Mouse (Mus musculus): Measurements from ENCODE around the gene Inpp4a. TPM values are rescaled to one million over a fixed set of nuclear protein-coding genes. Genes with fewer than 3 reads are reported as not detected.

Gene Inpp4a
- polyA plus RNA-seq, 1 experiment: 74.6 TPM

DNA sequence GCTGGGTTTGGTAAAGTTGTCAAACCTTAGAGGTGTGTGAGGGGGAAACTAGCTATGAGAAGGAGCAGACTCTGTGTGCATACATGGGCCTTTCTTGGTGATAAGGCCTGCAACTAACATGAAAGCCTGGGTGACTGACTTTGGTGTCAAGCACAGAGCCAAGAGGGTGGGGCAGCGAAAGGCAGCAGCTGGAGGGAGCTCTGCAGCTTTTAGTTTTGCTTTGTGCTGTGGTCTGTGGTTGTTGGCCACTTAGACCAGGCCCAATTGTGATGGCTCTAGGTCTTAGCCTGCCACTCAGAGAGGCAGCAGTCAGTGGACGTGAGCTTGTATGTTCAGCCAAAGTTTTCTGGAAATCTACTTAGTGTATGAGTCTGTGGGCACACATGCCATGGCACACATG, 7.9 kb downstream of the Inpp4a start:
- Histone ChIP-seq H3K27ac (ENCODE audit: control insufficient read depth, insufficient read depth, low read depth, low read length) (no peak overlapping the region), H3K27me3 (ENCODE audit: control insufficient read depth, insufficient read depth, low read length) (no peaks in the 10 kb centered on the region)

DNA sequence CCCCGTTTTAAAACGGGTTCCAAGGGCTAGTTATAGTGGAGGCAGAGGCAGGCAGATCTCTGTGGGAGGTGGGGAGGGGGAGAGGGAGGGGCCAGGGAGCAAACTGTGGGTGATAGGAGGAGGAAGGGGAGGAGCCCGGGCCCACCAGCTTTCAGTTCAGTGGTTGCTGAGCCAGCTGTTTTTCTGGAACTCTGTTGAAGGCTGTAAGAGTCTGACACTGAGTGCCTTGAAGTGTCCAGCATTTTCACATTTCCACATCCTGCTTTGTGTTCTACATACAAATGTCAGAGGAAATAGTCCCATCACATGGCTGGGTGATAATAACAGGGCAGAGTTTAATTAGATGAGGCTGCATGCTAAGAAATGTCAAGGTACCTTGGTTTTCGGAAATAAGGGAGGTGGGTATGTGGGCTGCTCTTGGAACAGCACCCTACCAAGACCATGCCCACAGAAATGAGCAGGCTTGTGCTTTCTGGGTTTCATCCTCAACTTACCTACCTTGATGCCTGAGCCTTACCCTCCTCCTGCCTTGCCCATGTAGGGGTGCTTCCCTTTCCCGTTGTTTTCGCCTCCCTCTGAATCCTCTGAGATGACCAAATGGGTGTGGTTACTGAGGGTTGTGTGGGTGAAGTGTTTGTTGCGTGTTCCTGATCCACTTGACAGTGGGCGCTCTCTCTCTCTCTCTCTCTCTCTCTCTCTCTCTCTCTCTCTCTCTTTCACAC, 8.5 kb downstream of the Inpp4a start:
- no peak for TF ChIP-seq POLR2A (IDR thresholded peaks at IDR 0.05; ENCODE audit: control insufficient read depth, low read depth, low read length)
- no peak for TF ChIP-seq CTCF (IDR thresholded peaks at IDR 0.05; ENCODE audit: control insufficient read depth, insufficient read depth, insufficient replicate concordance, low read depth, low read length)
- no peaks in the 10 kb centered on the region for H3K27me3 ChIP-seq (ENCODE audit: control insufficient read depth, insufficient read depth, low read length)

More for the DNA sequence above, 7.9 kb downstream of the Inpp4a start:
- TF ChIP-seq POLR2A (IDR thresholded peaks at IDR 0.05; ENCODE audit: control insufficient read depth, low read depth, low read length) (no peak), CTCF (IDR thresholded peaks at IDR 0.05; ENCODE audit: control insufficient read depth, insufficient read depth, insufficient replicate concordance, low read depth, low read length) (no peak)
- no peaks in the 10 kb centered on the region for H3K36me3 ChIP-seq (ENCODE audit: control insufficient read depth, insufficient read depth, low read length)
- H3K4me1 ChIP-seq (ENCODE audit: control insufficient read depth, insufficient read depth, low read length): peaks cover 2% of the 10 kb centered on the region; the same call in 1 of the 2 replicates
- H3K4me3 ChIP-seq (ENCODE audit: control insufficient read depth, low read depth, low read length): no peak overlapping the region

DNA sequence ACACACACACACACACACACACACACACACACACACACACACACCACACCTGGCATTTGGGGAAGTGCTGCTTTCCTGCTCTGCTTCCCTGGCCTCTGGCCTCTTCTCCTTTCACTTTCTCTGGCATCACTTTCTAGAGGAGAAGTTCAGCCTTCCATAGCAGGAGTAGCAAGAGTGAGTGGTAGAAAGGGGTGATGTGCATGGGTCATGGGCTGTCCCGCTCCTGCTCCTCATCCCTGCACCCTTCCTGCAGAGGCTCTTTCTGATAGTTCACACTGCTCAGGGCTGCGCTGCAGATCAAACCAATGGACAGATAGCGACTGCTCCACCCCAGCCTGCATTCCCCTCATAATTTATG, 9.1 kb downstream of the Inpp4a start:
- Histone ChIP-seq H3K27me3 (ENCODE audit: control insufficient read depth, insufficient read depth, low read length) (no peaks in the 10 kb centered on the region), H3K4me3 (ENCODE audit: control insufficient read depth, low read depth, low read length) (no peak overlapping the region), H3K27ac (ENCODE audit: control insufficient read depth, insufficient read depth, low read depth, low read length) (no peak overlapping the region), H3K4me1 (ENCODE audit: control insufficient read depth, insufficient read depth, low read length) (no peaks in the 10 kb centered on the region), H3K36me3 (ENCODE audit: control insufficient read depth, insufficient read depth, low read length) (no peaks in the 10 kb centered on the region)
- TF ChIP-seq POLR2A (IDR thresholded peaks at IDR 0.05; ENCODE audit: control insufficient read depth, low read depth, low read length) (no peak), CTCF (IDR thresholded peaks at IDR 0.05; ENCODE audit: control insufficient read depth, insufficient read depth, insufficient replicate concordance, low read depth, low read length) (no peak)

More for the DNA sequence above, 8.5 kb downstream of the Inpp4a start:
- Histone ChIP-seq H3K36me3 (ENCODE audit: control insufficient read depth, insufficient read depth, low read length) (no peaks in the 10 kb centered on the region), H3K4me3 (ENCODE audit: control insufficient read depth, low read depth, low read length) (no peak overlapping the region), H3K4me1 (ENCODE audit: control insufficient read depth, insufficient read depth, low read length) (no peaks in the 10 kb centered on the region), H3K27ac (ENCODE audit: control insufficient read depth, insufficient read depth, low read depth, low read length) (no peak overlapping the region)

DNA sequence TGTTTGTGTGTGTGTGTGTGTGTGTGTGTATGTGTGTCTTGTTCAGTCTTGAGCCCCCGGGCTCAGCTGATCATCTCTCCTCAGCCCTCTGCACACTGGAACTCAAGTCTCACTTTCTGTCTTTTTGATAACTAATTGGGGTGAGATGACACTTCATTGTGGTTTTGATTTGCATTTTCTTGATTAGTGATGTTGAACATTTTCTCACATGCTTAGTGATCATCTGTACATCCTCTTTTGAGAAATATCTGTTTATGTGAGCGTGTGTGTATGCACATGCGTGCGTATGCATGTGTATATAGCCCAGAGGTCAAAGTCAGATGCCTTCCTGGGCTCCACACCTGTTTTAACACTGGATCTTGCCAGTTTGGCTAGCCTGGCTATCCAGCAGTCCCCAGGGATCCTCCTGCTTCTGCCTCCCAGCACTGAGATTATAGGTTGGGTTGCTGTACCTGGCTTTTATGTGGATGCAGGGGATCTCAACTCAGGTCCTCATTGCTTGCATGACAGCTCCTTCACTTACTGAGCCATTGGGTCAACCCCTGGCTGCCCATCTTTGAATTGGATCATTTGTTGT, 10.4 kb downstream of the Inpp4a start:
- H3K27ac ChIP-seq (ENCODE audit: control insufficient read depth, insufficient read depth, low read depth, low read length): no peak overlapping the region
- no peaks in the 10 kb centered on the region for H3K27me3 ChIP-seq (ENCODE audit: control insufficient read depth, insufficient read depth, low read length)
- H3K36me3 ChIP-seq (ENCODE audit: control insufficient read depth, insufficient read depth, low read length): no peaks in the 10 kb centered on the region
- H3K4me3 ChIP-seq (ENCODE audit: control insufficient read depth, low read depth, low read length): no peak overlapping the region
- TF ChIP-seq POLR2A (IDR thresholded peaks at IDR 0.05; ENCODE audit: control insufficient read depth, low read depth, low read length) (no peak), CTCF (IDR thresholded peaks at IDR 0.05; ENCODE audit: control insufficient read depth, insufficient read depth, insufficient replicate concordance, low read depth, low read length) (no peak)
- H3K4me1 ChIP-seq (ENCODE audit: control insufficient read depth, insufficient read depth, low read length): no peaks in the 10 kb centered on the region

DNA sequence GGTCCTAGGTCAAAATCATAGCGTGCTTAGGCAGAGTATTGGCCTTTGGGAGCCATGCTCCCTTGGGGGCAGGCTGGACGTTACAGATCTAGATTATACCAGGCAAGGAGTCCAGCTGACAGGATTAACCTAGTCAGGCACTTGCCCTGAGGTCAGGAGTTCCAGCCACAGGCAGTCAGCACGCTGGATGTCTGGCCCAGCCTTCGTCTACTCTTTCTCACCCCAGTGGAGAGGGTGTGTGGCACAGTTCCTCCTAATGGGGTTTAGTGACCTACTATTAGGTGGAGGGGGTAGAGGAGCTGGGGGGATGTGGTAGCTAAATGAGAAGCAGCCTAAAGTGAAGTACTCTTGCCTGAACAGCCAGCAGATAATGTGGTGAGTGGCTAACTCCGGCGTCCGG, 14.7 kb downstream of the Inpp4a start:
- TF ChIP-seq CTCF (IDR thresholded peaks at IDR 0.05; ENCODE audit: control insufficient read depth, insufficient read depth, insufficient replicate concordance, low read depth, low read length) (no peak), POLR2A (IDR thresholded peaks at IDR 0.05; ENCODE audit: control insufficient read depth, low read depth, low read length) (no peak)
- Histone ChIP-seq H3K27me3 (ENCODE audit: control insufficient read depth, insufficient read depth, low read length) (no peaks in the 10 kb centered on the region), H3K4me1 (ENCODE audit: control insufficient read depth, insufficient read depth, low read length) (no peaks in the 10 kb centered on the region), H3K4me3 (ENCODE audit: control insufficient read depth, low read depth, low read length) (no peak overlapping the region), H3K36me3 (ENCODE audit: control insufficient read depth, insufficient read depth, low read length) (no peaks in the 10 kb centered on the region), H3K27ac (ENCODE audit: control insufficient read depth, insufficient read depth, low read depth, low read length) (no peak overlapping the region)

DNA sequence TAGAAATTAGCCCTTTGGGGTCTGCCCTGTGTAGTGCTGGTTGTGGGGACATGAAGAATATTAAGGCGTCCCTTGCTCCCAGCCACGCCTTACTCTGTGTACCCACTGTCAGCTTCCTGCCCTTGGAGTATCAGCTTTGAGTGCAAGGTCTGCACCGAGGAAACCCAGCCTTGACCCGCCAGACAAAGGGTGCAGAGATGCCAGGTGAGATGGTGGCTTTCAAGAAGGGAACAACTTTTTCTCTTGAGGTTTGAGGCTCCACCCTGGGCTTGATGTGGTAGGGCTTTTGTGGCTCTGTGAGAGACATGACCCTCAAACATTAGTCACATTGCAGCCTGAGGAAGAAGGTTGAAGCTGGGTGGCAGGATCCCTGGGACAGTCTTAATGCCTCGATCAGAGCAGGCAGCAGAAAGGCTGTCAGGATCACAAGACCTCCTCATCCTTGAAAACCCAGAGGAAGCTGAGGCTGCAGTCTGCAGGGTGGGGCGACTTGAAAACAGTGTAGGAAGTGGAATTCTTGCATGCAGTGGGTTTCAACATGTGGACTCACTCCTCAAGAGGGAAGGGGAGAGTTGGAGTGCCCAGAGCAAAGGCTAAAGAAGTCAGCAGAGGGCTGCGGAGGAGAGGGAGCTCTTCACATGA, 18.1 kb downstream of the Inpp4a start:
- Histone ChIP-seq H3K36me3 (ENCODE audit: control insufficient read depth, insufficient read depth, low read length) (no peaks in the 10 kb centered on the region), H3K4me1 (ENCODE audit: control insufficient read depth, insufficient read depth, low read length) (no peaks in the 10 kb centered on the region; the same call in 1 of the 2 replicates), H3K27ac (ENCODE audit: control insufficient read depth, insufficient read depth, low read depth, low read length) (no peak overlapping the region), H3K27me3 (ENCODE audit: control insufficient read depth, insufficient read depth, low read length) (no peaks in the 10 kb centered on the region), H3K4me3 (ENCODE audit: control insufficient read depth, low read depth, low read length) (no peak overlapping the region)
- TF ChIP-seq CTCF (IDR thresholded peaks at IDR 0.05; ENCODE audit: control insufficient read depth, insufficient read depth, insufficient replicate concordance, low read depth, low read length) (no peak), POLR2A (IDR thresholded peaks at IDR 0.05; ENCODE audit: control insufficient read depth, low read depth, low read length) (no peak)

DNA sequence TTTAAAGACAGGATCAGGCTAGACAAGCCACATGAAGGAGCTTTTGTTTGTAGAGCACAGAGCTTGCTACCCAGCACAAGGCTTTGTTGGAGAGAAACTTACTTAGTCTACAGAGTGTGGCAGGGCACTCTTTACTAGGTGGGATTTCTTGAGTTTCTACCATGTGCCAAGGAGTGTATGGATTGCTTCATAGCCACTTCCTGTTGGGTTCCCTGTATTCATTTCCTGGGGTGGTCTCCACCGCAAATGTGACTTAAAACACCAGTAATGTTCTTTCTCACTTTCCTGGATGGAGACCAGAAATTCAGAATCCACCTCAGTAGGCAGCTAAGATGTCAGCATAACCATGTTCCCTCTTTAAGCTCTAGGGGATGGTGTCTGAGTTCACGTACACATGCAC, 18.9 kb downstream of the Inpp4a start:
- TF ChIP-seq CTCF (IDR thresholded peaks at IDR 0.05; ENCODE audit: control insufficient read depth, insufficient read depth, insufficient replicate concordance, low read depth, low read length) (no peak), POLR2A (IDR thresholded peaks at IDR 0.05; ENCODE audit: control insufficient read depth, low read depth, low read length) (no peak)
- Histone ChIP-seq H3K4me3 (ENCODE audit: control insufficient read depth, low read depth, low read length) (no peak overlapping the region), H3K4me1 (ENCODE audit: control insufficient read depth, insufficient read depth, low read length) (no peaks in the 10 kb centered on the region; the same call in 1 of the 2 replicates), H3K27ac (ENCODE audit: control insufficient read depth, insufficient read depth, low read depth, low read length) (no peak overlapping the region), H3K27me3 (ENCODE audit: control insufficient read depth, insufficient read depth, low read length) (no peaks in the 10 kb centered on the region), H3K36me3 (ENCODE audit: control insufficient read depth, insufficient read depth, low read length) (no peaks in the 10 kb centered on the region)
